Mouse (Mus musculus) heart, postnatal 0 days (tissue): ENCODE measurements around the gene Adprhl2. TPM values are rescaled to one million over a fixed set of nuclear protein-coding genes. Genes with fewer than 3 reads are reported as not detected.

ENCODE experiments used
- ATAC-seq: fragments of 200-750 bp; cut with Nextera tagmentation; 2 replicates; pipeline ENCODE4 v1.8.0; 2017; ENCODE audit warnings: low read depth, moderate number of reproducible peaks, moderate library complexity; ENCODE audit not compliant: insufficient read depth
- DNase-seq: peaks from one replicate; pipeline ENCODE4 v3.0.0-alpha.2; 2016; ENCODE audit warnings: low spot score
- H3K27ac ChIP-seq: fragments of 300-500 bp; sonication (generic); 2 replicates; pipeline ENCODE4 v1.5.1; 2014; ENCODE audit warnings: low read depth, mild to moderate bottlenecking
- H3K27me3 ChIP-seq: fragments of 300-500 bp; sonication (generic); 2 replicates; pipeline ENCODE4 v1.6.1; 2014; ENCODE audit warnings: low read length, mixed read lengths; ENCODE audit not compliant: control insufficient read depth, insufficient read depth
- H3K36me3 ChIP-seq: fragments of 300-500 bp; sonication (generic); replicated peaks from 2 replicates; pipeline ENCODE4 v1.6.1; 2014; ENCODE audit warnings: low read length, mixed read lengths; ENCODE audit not compliant: control insufficient read depth, insufficient read depth
- H3K4me1 ChIP-seq: fragments of 300-500 bp; sonication (generic); 2 replicates; pipeline ENCODE4 v1.6.1; 2014; ENCODE audit warnings: antibody characterized with exemption; ENCODE audit not compliant: control insufficient read depth, insufficient read depth
- H3K4me2 ChIP-seq: fragments of 300-500 bp; sonication (generic); 2 replicates; pipeline ENCODE4 v1.6.1; 2014; ENCODE audit warnings: low read depth, mild to moderate bottlenecking, low read length, moderate library complexity
- H3K4me3 ChIP-seq: fragments of 300-500 bp; sonication (generic); 2 replicates; pipeline ENCODE4 v1.5.1; 2014; ENCODE audit warnings: low read depth, low read length
- H3K9ac ChIP-seq: fragments of 300-500 bp; sonication (generic); replicated peaks from 2 replicates; pipeline ENCODE4 v1.6.1; 2014; ENCODE audit warnings: low read depth, low read length, mixed read lengths
- H3K9me3 ChIP-seq: fragments of 300-500 bp; sonication (generic); replicated peaks from 2 replicates; pipeline ENCODE4 v1.6.1; 2016; ENCODE audit warnings: low read length; ENCODE audit not compliant: control insufficient read depth
- CTCF ChIP-seq: IDR thresholded peaks from 2 replicates; pipeline ENCODE4 v1.5.1; 2016; ENCODE audit warnings: antibody characterized with exemption, control low read depth, low read depth
- EP300 ChIP-seq: IDR thresholded peaks from 2 replicates; pipeline ENCODE4 v1.6.1; 2016; ENCODE audit warnings: antibody characterized with exemption, low read depth
- WGBS: fragments of 180-500 bp; shearing (Covaris S2); extraction: QIAGEN DNeasy Blood & Tissue Kit; methylation state at CpG from one replicate; pipeline ENCODE4 v1.1.7; 2014; 5-methylcytosine and 5-hydroxymethylcytosine counted together
- polyA plus RNA-seq: library from polyadenylated mRNA; unstranded; fragments of >200 nt; fragmentation: Nextera tagmentation; extraction: Ambion mirVana; gene quantifications from 2 replicates; pipeline ENCODE4 v1.2.1, GENCODE M21; 2015
- total RNA-seq: library from RNA; depleted of rRNA; stranded (reverse); fragments of >200 nt; gene quantifications from 2 replicates; pipeline ENCODE4 v1.2.3, GENCODE M21; 2014; ENCODE audit warnings: low replicate concordance

Adprhl2 gene
- total and polyA plus RNA-seq, 2 experiments from 2014 or later, result 23.2 to 30.2 TPM

DNA sequence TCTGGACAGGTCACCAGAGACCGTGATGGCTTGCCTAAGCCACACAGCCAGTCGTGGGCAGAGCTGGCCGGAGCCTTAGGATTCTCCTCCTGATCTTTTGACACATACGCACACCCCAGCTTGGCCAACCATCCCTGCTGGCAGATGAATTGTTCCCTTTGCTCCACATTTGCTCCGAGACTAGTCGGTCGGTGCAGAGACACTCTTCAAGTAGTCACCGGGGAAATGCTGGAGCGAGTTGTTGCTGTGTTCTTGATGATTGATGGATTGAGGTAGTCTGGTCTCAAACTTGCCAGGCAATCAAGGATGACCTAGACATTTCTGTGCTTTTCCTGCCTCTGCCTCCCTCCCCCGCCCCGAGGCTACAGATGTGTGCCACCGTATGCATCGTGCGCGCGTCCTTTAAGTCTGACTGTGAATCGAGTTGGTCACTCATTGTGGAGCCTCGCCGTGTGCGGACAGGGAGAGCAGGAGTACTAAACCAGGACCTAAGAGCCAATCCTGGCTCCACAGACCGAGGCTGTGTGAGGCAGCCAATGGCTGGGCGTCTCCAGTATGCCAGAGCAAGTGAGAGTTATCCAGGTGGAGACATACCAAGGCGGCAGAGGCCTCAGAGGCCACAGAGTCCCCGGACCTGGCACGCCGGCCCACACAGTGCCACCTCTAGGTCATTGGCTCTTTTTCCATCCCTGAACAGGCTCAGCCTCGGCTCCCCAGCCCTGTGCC is 19.8 kb downstream of the Adprhl2 start:
- Histone ChIP-seq H3K4me3 (peak overlapping the region; percentile 30), H3K27me3 (peaks cover 51% of the 10 kb centered on the region), H3K9ac (no peak overlapping the region), H3K36me3 (no peaks in the 10 kb centered on the region), H3K9me3 (no peaks in the 10 kb centered on the region), H3K27ac (no peak overlapping the region), H3K4me2 (peak overlapping the region; percentile 49), H3K4me1 (peaks cover 5% of the 10 kb centered on the region)
- WGBS, result 12% methylated on average over 27 of the region's 27 CpGs
- DNase-seq, result no peak
- no peak for ATAC-seq
- TF ChIP-seq EP300 (no peak), CTCF (no peak)

DNA sequence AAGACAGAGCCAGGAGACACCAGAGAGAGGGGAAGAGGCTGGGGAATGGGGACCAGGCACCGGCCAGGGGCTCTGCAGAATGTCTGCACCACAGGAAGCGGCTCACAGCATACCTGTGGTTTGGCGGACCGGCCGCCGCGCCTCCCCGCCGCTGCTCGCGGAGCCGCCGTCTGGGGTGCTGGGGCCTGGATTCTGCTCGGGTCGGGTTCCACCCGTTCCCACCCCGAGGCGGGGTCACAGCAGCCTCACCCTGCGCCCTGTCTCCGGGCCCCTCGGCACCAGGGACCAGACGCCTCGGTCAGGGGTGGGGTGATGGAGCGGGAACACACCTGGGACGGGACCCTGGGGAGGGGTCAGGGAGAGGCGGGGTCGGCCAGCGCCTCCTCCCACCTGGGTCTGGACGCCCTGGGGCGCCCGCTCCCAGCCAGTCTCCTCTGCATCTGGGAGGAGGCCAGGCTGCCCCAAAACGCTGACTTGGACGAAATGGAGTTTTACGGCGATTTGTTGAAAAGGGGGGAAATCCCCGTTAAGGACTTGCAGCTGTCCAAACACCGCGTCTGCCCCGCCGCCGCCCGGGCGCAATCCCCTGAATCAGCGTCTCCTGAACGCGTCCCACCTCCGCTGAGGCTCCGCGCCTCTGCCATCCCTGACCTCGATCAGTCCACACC is 20.5 kb downstream of the Adprhl2 start:
- Histone ChIP-seq H3K9ac (no peak overlapping the region), H3K36me3 (no peaks in the 10 kb centered on the region), H3K4me2 (peak overlapping the region; percentile 49), H3K27me3 (peaks cover 54% of the 10 kb centered on the region), H3K9me3 (no peaks in the 10 kb centered on the region), H3K27ac (no peak overlapping the region), H3K4me1 (peaks cover 5% of the 10 kb centered on the region), H3K4me3 (peak overlapping the region; percentile 30)
- TF ChIP-seq CTCF (no peak), EP300 (no peak)
- ATAC-seq, result no peak
- under 1% methylated on average over 37 of the region's 50 CpGs for WGBS
- no peak for DNase-seq

DNA sequence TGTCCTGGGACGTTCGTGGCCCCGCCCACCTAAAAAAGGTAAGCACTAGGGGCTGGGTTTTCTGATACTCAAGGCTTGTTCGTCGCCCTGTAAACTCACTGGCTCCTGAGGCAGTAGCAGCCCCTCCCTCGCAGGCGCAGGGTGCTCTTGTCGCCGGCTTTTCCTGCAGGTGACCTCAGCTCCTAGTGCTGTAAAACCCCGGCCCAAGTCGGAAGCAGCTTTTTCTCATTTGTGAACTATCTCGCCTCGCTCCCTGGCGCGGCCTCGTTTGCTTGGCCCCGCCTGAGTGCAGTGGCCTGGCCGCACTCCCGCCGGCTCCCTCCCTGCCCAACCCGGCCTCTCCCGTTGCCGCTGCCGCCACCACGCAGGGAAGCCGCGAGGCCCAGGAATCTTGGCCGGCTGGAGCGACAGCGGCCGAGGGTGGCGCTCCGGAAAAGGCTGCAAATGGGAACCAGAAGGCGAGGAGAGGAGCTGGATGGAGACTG is 24.8 kb downstream of the Adprhl2 start:
- H3K4me2 ChIP-seq, result peak overlapping the region; percentile 65
- H3K27me3 ChIP-seq, result peaks cover 47% of the 10 kb centered on the region
- H3K9ac ChIP-seq, result peak overlapping the region; percentile 45
- peak overlapping the region; percentile 13; the same call in 1 of the 2 replicates for H3K27ac ChIP-seq
- no peaks in the 10 kb centered on the region for H3K36me3 ChIP-seq
- WGBS, result under 1% methylated on average over 34 of the region's 34 CpGs
- peak; percentile 53 for DNase-seq
- no peaks in the 10 kb centered on the region for H3K9me3 ChIP-seq
- H3K4me1 ChIP-seq, result peaks cover 5% of the 10 kb centered on the region
- H3K4me3 ChIP-seq, result peak overlapping the region; percentile 25
- TF ChIP-seq EP300, result no peak
- peak; percentile 26; the same call in 1 of the 2 replicates for TF ChIP-seq CTCF
- peak; percentile 56; the same call in 1 of the 2 replicates for ATAC-seq

DNA sequence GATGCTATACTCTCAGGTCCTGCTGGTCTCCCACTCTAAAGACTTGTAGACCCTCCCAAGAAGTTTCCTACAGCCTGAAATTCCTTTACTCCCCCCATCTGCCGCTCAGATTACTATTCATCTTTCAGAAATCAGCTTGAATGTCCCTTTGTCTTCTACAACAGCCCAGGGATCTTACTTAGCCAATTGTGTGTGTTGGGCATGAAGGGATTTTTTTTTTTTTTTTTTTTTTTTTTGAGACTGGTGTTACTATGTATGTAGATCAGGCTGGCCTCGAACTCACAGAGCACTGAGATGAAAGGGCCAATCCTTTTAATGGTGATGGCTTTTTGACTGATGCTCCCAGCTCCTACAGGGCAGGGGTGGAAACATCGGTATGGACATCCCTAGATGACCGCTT is 25.6 kb downstream of the Adprhl2 start:
- H3K27me3 ChIP-seq, result peaks cover 44% of the 10 kb centered on the region
- no peak overlapping the region for H3K27ac ChIP-seq
- no peaks in the 10 kb centered on the region for H3K36me3 ChIP-seq
- H3K4me3 ChIP-seq, result no peak overlapping the region
- TF ChIP-seq EP300, result no peak
- no peak for TF ChIP-seq CTCF
- WGBS, result 54% methylated on average over 4 of the region's 4 CpGs
- no peaks in the 10 kb centered on the region for H3K9me3 ChIP-seq
- H3K9ac ChIP-seq, result no peak overlapping the region
- DNase-seq (no peak), ATAC-seq (no peak)
- peaks cover 5% of the 10 kb centered on the region for H3K4me1 ChIP-seq
- H3K4me2 ChIP-seq, result no peak overlapping the region

DNA sequence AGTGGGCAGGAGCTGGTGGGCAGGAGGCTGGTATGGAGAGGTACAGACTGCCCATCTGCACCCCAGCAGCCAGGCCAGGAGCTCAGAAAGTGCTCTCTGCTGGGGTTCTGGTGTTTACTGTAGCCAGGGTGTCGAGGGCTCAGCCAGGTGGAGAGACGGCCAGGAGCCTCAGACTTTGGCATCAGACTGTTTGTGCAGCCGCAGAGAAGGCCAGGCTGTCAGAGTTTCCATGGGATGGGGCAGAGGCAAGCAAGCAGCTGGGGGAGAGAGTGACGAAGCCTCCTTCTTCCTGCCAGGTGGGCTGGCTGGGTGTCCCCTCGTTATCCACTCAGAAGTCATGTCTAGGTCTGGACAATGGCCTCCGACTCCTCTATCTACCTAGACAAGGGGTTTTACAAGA is 26.4 kb downstream of the Adprhl2 start:
- Histone ChIP-seq H3K4me1 (peaks cover 5% of the 10 kb centered on the region; the same call in 1 of the 2 replicates), H3K9ac (no peak overlapping the region), H3K9me3 (no peaks in the 10 kb centered on the region), H3K4me2 (no peak overlapping the region), H3K27ac (no peak overlapping the region), H3K4me3 (no peak overlapping the region), H3K27me3 (peaks cover 37% of the 10 kb centered on the region), H3K36me3 (no peaks in the 10 kb centered on the region)
- TF ChIP-seq EP300, result no peak
- no peak for TF ChIP-seq CTCF
- ATAC-seq (no peak), DNase-seq (no peak)
- WGBS, result 78% methylated on average over 6 of the region's 6 CpGs
